Mouse (Mus musculus): ENCODE measurements around the gene Usp6nl.

DNA sequence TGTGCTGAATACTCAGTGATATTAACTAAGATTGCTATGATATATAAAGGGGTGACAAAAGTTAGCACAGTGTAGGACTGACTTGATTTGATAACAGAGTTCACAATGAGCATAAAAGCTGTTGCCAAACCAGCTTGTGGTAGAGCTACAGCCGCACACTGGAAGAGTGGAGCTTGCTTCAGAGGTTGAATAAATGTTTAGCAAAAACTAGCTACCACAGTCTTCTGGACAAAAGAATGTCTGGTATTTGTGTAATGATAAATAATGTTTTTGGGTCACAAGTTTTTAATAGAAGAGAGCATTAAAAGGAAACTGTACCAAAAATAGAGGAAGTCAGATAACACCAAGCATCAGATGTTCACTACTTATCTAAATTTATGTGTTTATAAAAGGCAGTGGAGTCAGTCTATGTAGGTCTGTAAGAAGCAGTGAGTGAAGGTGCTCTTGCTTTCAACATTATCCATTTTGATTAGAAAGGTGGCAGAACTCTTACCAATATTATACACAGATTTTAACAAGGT, 74.2 kb downstream of the Usp6nl start:
- TF ChIP-seq EP300 (IDR thresholded peaks at IDR 0.05; ENCODE audit: low read depth) (no peak), CTCF (IDR thresholded peaks at IDR 0.05; ENCODE audit: low read depth) (no peak)

Data from heart, postnatal 0 days (tissue).